Mouse (Mus musculus) megakaryocyte, embryonic 14.5 days (primary cell): Measurements from ENCODE around the gene Jarid2.

Experiments
- FLI1 ChIP-seq: IDR thresholded peaks from 2 replicates; pipeline ENCODE4 v1.6.1; 2012; ENCODE audit warnings: low read length, inconsistent platforms, mixed read lengths
- GATA1 ChIP-seq: IDR thresholded peaks from 3 replicates; pipeline ENCODE4 v1.6.1; 2012; ENCODE audit warnings: mixed read lengths, low read length, inconsistent platforms, borderline replicate concordance

DNA sequence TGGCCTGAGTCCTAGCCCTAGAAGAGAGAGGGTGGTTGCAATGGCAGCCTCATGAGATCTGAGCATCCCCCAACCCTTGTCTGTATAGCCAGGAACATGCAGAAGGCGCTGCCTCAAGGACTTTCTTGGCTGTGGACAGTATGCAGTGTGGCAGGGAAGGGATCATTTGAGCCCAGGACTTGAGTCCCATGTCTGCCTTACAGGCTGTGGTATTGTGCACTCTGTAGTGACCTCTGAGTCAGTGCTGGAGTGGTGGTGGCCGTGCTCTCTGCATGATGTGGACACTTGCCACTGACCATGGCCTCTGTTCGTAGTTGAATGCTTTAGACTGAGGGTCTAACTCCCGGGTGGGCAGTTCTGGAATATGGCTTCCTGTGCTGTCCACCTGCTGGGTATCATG is 187.9 kb downstream of the Jarid2 start:
- no peak for TF ChIP-seq FLI1
- no peak for TF ChIP-seq GATA1
